Mouse (Mus musculus) G1E (cell line): ENCODE results near the gene Cacna2d2.

Experiments used
- CTCF ChIP-seq: IDR thresholded peaks from 2 replicates; pipeline ENCODE4 v1.5.1; 2012; ENCODE audit warnings: low read depth, low read length, inconsistent platforms, mixed read lengths
- GATA1 ChIP-seq: IDR thresholded peaks from 2 replicates; pipeline ENCODE4 v1.6.1; 2012; ENCODE audit warnings: borderline replicate concordance, low read length, inconsistent platforms, mixed read lengths
- POLR2AphosphoS5 ChIP-seq: IDR thresholded peaks from 2 replicates; pipeline ENCODE4 v1.6.1; 2012; ENCODE audit warnings: low read depth, low read length, inconsistent platforms; ENCODE audit not compliant: insufficient replicate concordance

DNA sequence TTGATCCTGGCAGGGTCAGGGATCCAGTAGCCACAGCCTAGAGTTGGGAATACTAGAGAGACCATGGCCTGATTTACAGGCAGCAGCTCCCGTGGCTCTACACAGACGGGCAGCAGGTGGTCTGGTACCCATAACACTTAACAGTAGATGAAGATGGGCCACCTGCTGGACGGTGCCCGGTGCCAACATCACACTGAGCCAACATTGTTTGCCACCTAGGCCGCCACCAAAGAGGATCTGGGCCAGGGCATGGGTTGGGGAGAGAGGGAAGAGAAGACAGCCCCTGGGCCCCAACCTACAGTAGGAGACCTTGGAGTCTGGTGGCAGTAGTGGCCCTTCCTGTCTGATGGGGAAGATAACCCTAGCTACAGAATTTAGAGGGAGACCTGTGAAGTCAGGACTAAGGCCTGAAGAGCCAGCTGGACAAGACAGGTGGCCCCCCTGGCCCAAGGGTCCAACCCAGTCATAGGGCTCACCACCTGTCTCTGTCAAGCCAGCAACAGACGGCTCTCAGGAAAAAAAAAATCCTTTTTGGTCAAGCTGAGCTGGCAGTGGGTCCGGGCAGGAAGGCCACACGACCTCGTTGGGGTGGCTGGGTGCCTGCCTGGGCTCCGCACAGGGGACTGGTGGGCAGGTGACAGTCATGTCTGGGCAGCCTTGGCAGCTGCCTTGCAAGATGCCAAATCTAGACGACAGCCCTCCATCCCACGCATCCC, 102.9 kb downstream of the Cacna2d2 start:
- TF ChIP-seq CTCF: no peak
- TF ChIP-seq GATA1: no peak
- no peak for TF ChIP-seq POLR2AphosphoS5
